Mouse (Mus musculus) kidney, embryonic 16.5 days (tissue): ENCODE measurements around the gene Usf1. TPM values are rescaled to one million over a fixed set of nuclear protein-coding genes. Genes with fewer than 3 reads are reported as not detected.

Experiments
- ATAC-seq: fragments of 200-750 bp; cut with Nextera tagmentation; 2 replicates; pipeline ENCODE4 v1.8.0; 2017; ENCODE audit warnings: moderate TSS enrichment; ENCODE audit not compliant: low FRiP score, low TSS enrichment
- H3K27ac ChIP-seq: fragments of 300-500 bp; sonication (generic); 2 replicates; pipeline ENCODE4 v1.5.1; 2014; ENCODE audit warnings: low read length
- H3K27me3 ChIP-seq: fragments of 300-500 bp; sonication (generic); 2 replicates; pipeline ENCODE4 v1.6.1; 2014; ENCODE audit warnings: low read length, control low read depth, mixed read lengths; ENCODE audit not compliant: insufficient read depth
- H3K36me3 ChIP-seq: fragments of 300-500 bp; sonication (generic); 2 replicates; pipeline ENCODE4 v1.6.1; 2014; ENCODE audit warnings: low read length, control low read depth, mixed read lengths; ENCODE audit not compliant: insufficient read depth
- H3K4me1 ChIP-seq: fragments of 300-500 bp; sonication (generic); 2 replicates; pipeline ENCODE4 v1.6.1; 2014; ENCODE audit warnings: low read length, control low read depth, mixed read lengths; ENCODE audit not compliant: insufficient read depth
- H3K4me2 ChIP-seq: fragments of 300-500 bp; sonication (generic); replicated peaks from 2 replicates; pipeline ENCODE4 v1.6.1; 2014; ENCODE audit warnings: low read depth, low read length
- H3K4me3 ChIP-seq: fragments of 300-500 bp; sonication (generic); 2 replicates; pipeline ENCODE4 v1.5.1; 2014; ENCODE audit warnings: mild to moderate bottlenecking, low read length
- H3K9ac ChIP-seq: fragments of 300-500 bp; sonication (generic); replicated peaks from 2 replicates; pipeline ENCODE4 v1.6.1; 2014; ENCODE audit warnings: low read length
- H3K9me3 ChIP-seq: fragments of 300-500 bp; sonication (generic); 2 replicates; pipeline ENCODE4 v1.6.1; 2016; ENCODE audit warnings: low read length, control low read depth
- WGBS: fragments of 180-500 bp; shearing (Covaris S2); extraction: QIAGEN DNeasy Blood & Tissue Kit; methylation state at CpG from one replicate; pipeline ENCODE4 v1.1.7; 2014; 5-methylcytosine and 5-hydroxymethylcytosine counted together
- polyA plus RNA-seq: library from polyadenylated mRNA; unstranded; fragments of >200 nt; fragmentation: Nextera tagmentation; extraction: Ambion mirVana; gene quantifications from 2 replicates; pipeline ENCODE4 v1.2.1, GENCODE M21; 2015

Usf1 gene
- polyA plus RNA-seq, 1 experiment from 2014 or later: 84.8 TPM

DNA sequence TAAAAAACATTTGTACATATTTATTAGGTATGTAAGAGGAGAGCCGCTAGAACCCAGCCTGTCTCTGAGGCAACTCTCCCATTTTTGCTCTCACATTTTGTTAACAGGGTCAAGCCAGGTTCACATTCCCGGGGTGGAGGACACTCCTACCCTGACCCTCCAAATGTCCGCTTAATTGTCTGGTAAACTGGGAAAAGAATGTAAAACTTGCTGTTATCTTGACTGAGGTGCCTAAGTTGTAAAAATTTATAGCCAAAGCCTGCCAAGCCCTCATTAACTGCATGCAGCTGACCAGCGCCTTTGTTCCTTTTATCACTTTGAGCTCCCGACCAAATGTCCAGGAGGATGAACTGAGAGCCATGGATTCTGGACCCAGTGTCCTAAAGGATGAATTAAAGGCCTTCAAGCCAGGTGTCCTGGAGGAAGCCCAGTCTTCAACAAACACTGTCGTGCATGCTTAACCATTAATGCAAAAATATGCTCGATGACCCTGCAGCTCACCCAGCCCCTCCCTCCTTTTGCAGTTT is 24.2 kb downstream of the Usf1 start:
- peaks cover 28% of the 10 kb centered on the region for H3K4me1 ChIP-seq
- H3K36me3 ChIP-seq: no peaks in the 10 kb centered on the region
- no peak for ATAC-seq
- H3K4me3 ChIP-seq: no peak overlapping the region
- WGBS: 11% methylated on average over 7 of the region's 7 CpGs
- no peak overlapping the region for H3K4me2 ChIP-seq
- H3K27me3 ChIP-seq: no peaks in the 10 kb centered on the region
- H3K9me3 ChIP-seq: no peaks in the 10 kb centered on the region
- H3K9ac ChIP-seq: no peak overlapping the region
- no peak overlapping the region for H3K27ac ChIP-seq

DNA sequence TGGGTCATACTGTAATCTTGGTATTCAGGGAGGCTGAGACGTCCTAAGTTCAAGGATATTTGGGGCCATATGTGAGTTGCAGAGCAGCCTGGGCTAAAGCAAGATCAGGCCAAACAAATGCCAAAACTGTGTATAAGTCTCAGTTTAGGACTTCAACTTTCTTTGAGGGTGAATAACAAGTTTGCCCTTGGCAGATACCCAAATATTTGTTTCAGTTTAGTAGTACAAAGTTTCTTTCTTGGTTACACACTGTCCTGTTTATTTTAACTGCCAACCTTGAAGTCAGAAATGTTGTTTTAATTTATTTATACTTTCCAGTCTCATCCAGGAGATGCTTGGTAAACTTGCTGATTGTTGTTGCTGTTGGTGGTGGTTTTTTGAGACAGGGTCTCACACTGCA is 24.9 kb downstream of the Usf1 start:
- no peak overlapping the region for H3K27ac ChIP-seq
- 66% methylated on average over 1 of the region's 1 CpGs for WGBS

DNA sequence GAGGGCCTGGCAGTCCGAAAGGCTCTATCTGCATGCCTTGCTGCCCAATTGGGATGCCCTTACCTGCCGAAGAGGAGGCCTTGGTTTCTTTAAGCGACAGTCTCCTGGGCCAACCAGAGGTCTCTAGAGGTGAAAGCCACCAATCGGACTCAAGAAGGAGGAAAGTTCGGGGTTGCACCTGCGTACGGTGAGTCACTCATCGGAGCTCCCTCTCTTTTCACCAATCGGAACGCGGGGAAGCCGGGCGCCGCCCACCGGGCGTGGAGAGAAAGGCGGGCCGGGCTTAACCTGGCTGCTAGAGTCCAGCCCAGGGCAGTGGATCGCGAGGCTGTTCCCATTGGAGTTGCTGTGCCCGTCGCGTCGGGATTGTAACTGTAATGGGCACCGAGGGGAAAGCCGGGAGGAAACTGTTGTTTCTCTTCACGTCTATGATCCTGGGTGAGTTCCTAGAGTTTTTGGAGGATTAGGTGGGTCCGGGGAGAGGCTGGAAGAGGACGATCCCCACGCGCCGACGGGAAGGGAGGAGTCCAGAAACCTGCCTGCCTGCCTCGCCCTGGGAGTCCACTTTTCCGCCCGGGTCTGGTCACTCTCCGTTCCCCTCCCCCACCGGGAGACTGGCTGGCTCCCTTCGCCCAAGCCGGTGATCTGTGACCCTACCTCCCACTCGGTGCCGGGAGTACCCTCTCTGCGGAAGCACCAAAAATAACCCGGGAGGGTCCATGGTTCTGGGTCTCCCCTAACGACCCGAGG is 26.3 kb downstream of the Usf1 start, which contains the start of gene F11r:
Gene F11r, plus strand, starts transcription at position 272 of the 750 bp plus-strand sequence.
- Histone ChIP-seq H3K27me3 (no peaks in the 10 kb centered on the region), H3K36me3 (no peaks in the 10 kb centered on the region), H3K4me1 (peaks cover 49% of the 10 kb centered on the region), H3K9ac (peak within 1 kb of the TSS; percentile 84), H3K9me3 (no peaks in the 10 kb centered on the region), H3K4me2 (peak within 1 kb of the TSS; percentile 77), H3K27ac (peak within 1 kb of the TSS; percentile 89), H3K4me3 (peak within 1 kb of the TSS; percentile 69)
- WGBS: under 1% methylated on average over 46 of the region's 46 CpGs
- ATAC-seq: peak; percentile 86

More for the DNA sequence above, 24.9 kb downstream of the Usf1 start:
- no peak overlapping the region for H3K4me3 ChIP-seq
- H3K36me3 ChIP-seq: no peaks in the 10 kb centered on the region
- H3K4me1 ChIP-seq: peaks cover 35% of the 10 kb centered on the region
- no peak overlapping the region for H3K4me2 ChIP-seq
- no peaks in the 10 kb centered on the region for H3K27me3 ChIP-seq
- H3K9me3 ChIP-seq: no peaks in the 10 kb centered on the region
- H3K9ac ChIP-seq: no peak overlapping the region
- ATAC-seq: no peak

DNA sequence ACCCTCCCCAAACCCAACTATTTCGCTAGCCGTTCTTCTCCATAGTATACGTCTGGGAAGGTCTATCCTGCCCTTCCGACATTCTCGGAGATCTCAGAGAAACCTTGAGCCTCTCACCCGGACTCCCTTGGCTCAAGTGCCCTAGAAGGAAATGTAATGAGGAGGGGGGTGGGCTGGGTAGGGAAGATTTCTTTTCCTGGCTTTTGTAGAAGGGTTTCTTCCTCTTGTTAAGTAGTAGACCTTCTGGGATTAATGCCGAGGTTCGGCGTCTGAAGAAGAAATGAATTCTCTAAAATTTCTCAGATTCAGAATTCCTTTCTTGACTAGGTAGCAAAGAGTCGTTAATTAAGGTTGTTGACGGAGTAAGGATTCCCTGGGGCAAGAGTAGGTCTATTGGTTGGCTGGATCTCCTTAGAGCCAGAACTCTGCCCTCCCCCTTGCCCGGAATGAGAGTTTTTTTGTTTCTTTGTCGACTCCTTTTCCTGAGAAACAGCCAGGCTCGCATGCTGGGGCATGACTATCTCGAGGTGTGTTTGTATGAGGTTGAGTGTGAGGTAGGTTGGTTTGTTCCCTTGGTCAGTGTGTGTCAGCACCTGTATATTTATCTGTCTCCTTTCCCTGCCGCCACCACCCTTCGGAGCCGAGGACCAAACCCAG is 27.0 kb downstream of the Usf1 start:
- Histone ChIP-seq H3K4me2 (peak overlapping the region; percentile 77), H3K4me1 (peaks cover 53% of the 10 kb centered on the region), H3K4me3 (peak overlapping the region; percentile 69), H3K9ac (peak overlapping the region; percentile 84), H3K36me3 (no peaks in the 10 kb centered on the region), H3K27me3 (no peaks in the 10 kb centered on the region), H3K9me3 (no peaks in the 10 kb centered on the region), H3K27ac (peak overlapping the region; percentile 89)
- ATAC-seq: no peak
- 2% methylated on average over 18 of the region's 18 CpGs for WGBS

DNA sequence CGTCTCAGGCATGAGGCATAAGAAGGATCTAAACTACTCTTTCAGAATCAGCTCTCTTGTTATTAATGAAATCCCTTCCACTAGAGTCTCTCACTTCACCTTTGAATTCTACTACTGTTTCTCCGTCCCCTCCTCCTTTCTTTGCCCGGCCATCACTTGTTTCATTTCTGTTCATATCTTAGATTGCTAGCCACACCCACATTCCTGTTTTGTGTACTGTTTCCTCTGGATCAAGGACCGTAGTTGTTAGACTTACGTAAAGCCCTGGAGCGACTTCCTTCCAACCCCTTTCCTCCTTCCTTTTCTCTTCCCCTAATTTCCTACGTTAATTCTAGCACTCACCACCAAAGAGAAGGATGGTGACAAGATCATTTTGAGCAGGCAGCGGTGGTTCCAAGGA is 28.0 kb downstream of the Usf1 start:
- peaks cover 8% of the 10 kb centered on the region; the same call in 1 of the 2 replicates for H3K36me3 ChIP-seq
- H3K4me3 ChIP-seq: peak overlapping the region; percentile 69
- H3K27ac ChIP-seq: peak overlapping the region; percentile 89
- H3K9ac ChIP-seq: peak overlapping the region; percentile 84
- peaks cover 7% of the 10 kb centered on the region for H3K9me3 ChIP-seq
- WGBS: 12% methylated on average over 8 of the region's 8 CpGs
- H3K4me2 ChIP-seq: peak overlapping the region; percentile 77
- H3K27me3 ChIP-seq: no peaks in the 10 kb centered on the region
- peaks cover 53% of the 10 kb centered on the region for H3K4me1 ChIP-seq
- ATAC-seq: no peak

DNA sequence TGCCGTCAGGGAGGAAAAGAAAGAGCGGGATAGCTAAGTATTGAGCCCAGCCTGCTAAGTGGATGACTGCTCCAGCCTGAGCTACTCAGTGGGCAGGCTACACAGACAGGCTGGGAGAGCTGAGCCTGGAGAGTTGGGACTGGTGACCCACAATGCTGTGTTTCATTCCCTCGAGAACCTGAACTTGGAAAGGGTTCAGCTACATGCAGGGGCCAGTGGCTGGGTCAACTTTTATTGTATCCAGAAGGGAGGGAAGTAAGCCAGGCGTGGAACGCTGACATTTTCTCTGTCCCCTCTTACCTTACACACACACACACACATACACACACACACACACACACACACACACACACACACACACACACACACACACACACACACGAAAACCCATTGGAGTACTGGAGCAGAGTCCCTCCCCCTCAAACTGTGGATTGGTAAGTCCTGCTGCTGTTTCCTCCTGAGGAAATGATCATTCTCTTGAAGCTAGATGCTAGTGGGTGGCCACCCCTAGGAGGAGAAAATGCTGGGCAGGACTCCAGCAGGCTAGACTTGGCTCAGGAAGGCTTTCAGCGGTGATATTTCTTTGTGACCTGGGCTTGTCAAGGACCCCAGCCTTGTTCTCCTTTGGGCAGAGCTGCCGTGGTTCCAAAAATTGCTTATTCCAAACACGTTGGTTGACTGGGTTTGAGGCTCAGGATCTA is 29.1 kb downstream of the Usf1 start:
- H3K36me3 ChIP-seq: peaks cover 9% of the 10 kb centered on the region; the same call in 1 of the 2 replicates
- peaks cover 51% of the 10 kb centered on the region for H3K4me1 ChIP-seq
- peaks cover 9% of the 10 kb centered on the region for H3K9me3 ChIP-seq
- peak overlapping the region; percentile 84 for H3K9ac ChIP-seq
- ATAC-seq: peak; percentile 75
- peak overlapping the region; percentile 89 for H3K27ac ChIP-seq
- 1% methylated on average over 8 of the region's 9 CpGs for WGBS
- H3K4me2 ChIP-seq: peak overlapping the region; percentile 77
- H3K27me3 ChIP-seq: no peaks in the 10 kb centered on the region
- peak overlapping the region; percentile 69 for H3K4me3 ChIP-seq

DNA sequence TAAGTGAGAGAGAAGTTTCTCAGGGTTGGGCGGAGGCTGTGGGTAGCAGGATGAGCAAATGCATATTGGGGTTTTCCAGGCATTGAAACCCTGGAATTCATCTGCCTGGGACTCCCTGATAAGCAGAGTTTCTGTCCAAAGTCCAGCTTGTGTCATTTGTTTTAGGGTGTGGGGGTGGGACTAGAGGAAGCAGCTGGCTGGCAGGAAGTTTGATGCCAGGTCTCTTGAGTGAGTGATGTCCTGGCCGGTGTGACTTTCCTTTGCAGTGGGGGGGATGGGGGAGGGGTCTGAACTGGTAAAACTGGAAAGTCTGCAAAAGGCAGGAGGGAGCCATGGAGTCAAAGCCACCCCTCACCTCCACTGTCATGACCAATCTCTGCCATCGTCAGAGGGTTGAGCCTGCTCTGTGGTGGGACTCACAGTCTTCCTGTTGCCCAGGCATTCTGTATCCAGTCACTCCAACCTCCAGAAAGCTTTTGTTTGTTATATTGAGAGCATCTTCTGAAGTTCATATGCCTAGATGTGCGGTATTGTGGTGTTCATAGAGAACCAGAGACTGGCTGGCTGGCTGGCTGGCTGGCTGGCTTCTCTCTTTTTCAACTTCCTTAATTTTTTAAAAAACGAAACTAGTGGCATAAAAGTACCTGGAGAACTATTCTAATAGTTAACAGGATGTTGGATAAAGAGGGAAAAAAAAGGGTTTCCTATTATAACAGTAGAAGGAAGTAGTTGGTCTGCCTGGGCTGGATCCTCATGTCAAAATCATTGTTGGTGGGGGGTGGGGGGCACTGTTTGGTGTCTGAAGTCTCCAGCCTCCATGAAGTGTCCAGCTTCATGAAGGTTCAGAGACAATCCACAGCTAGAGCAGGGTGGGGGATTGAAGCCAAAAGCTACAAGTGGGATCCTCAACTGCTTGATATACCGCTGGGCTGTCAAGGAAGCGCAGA is 30.6 kb downstream of the Usf1 start:
- peak overlapping the region; percentile 32 for H3K4me3 ChIP-seq

DNA sequence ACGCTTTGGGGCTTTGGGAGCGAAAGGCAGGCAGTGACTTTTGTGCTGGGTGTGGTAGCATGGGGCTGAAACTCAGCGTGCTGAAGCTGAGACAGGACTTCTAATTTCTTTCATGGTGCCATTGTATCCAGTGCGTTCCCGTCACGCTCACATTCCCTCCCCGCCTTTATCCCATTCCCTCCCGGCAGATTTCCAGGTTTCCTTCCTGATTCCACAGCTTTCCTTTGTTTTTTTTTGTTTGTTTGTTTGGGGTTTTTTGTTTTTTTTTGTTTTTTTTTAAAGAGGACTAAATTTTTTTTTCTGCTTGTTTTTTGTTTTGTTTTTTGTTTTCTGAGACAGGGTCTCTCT is 31.3 kb downstream of the Usf1 start:
- H3K4me2 ChIP-seq: peak overlapping the region; percentile 77

More for the DNA sequence above, 30.6 kb downstream of the Usf1 start:
- no peaks in the 10 kb centered on the region for H3K27me3 ChIP-seq
- H3K36me3 ChIP-seq: peaks cover 16% of the 10 kb centered on the region; the same call in 1 of the 2 replicates
- WGBS: 42% methylated on average over 7 of the region's 7 CpGs
- peak overlapping the region; percentile 89 for H3K27ac ChIP-seq
- H3K4me1 ChIP-seq: peaks cover 46% of the 10 kb centered on the region
- H3K9ac ChIP-seq: peak overlapping the region; percentile 55; the same call in 1 of the 2 replicates
- H3K9me3 ChIP-seq: peaks cover 9% of the 10 kb centered on the region
- H3K4me2 ChIP-seq: peak overlapping the region; percentile 77
- ATAC-seq: 0 out of 2 replicates have a peak, but pooled peaks have one; percentile 6

More for the DNA sequence above, 31.3 kb downstream of the Usf1 start:
- WGBS: 43% methylated on average over 8 of the region's 8 CpGs
- H3K27ac ChIP-seq: peak overlapping the region; percentile 89
- H3K4me1 ChIP-seq: peaks cover 48% of the 10 kb centered on the region
- 0 out of 2 replicates have a peak overlapping the region, but pooled peaks have one; percentile 12 for H3K9ac ChIP-seq
- ATAC-seq: no peak
- peaks cover 16% of the 10 kb centered on the region; the same call in 1 of the 2 replicates for H3K36me3 ChIP-seq
- H3K9me3 ChIP-seq: peaks cover 9% of the 10 kb centered on the region
- H3K27me3 ChIP-seq: no peaks in the 10 kb centered on the region
- peak overlapping the region; percentile 3; the same call in 1 of the 2 replicates for H3K4me3 ChIP-seq
